Mouse (Mus musculus) spleen, postnatal 0 days (tissue): ENCODE measurements around the gene St13. TPM values are rescaled to one million over a fixed set of nuclear protein-coding genes. Genes with fewer than 3 reads are reported as not detected.

Source experiments
- polyA plus RNA-seq: library from polyadenylated mRNA; unstranded; fragments of >200 nt; fragmentation: Nextera tagmentation; extraction: Ambion mirVana; gene quantifications from 2 replicates; pipeline ENCODE4 v1.2.1, GENCODE M21; 2015

The St13 gene
- 62.5 and 69.0 TPM in 2 replicates for polyA plus RNA-seq

GRCm38 (mm10) chr15:81399638-81400315, at the start of gene St13, which contains the start of gene Xpnpep3:
St13 (minus strand) TSS chr15:81400077.
Xpnpep3 (plus strand) TSS chr15:81400138.

GRCm38 (mm10) chr15:81408199-81408598, 8.3 kb upstream of the St13 start, which contains the start of gene Dnajb7:
Dnajb7 (minus strand) TSS chr15:81408299.

GRCm38 (mm10) chr15:81360345-81361021, 39.4 kb downstream of the St13 start, which contains the start of gene Slc25a17:
Slc25a17 (minus strand) TSS chr15:81360812.

Other genes with a start within 250 kb of the St13 start
- 13.4 and 16.4 TPM in 2 replicates for gene Mrtfa, start 209.3 kb downstream of the St13 start, polyA plus RNA-seq
- gene Mchr1, start 164.6 kb downstream of the St13 start, polyA plus RNA-seq: 0.12 TPM in 1 of 2 replicates, not detected in the other
- gene Slc25a17, start 39.3 kb downstream of the St13 start, polyA plus RNA-seq: 41.4 and 41.9 TPM in 2 replicates
- 5.0 TPM in 2 replicates for gene Xpnpep3, start 61 bp upstream of the St13 start, polyA plus RNA-seq
- 0.96 and 1.7 TPM in 2 replicates for gene Dnajb7, start 8.2 kb upstream of the St13 start, polyA plus RNA-seq
- gene Rbx1, start 66.2 kb upstream of the St13 start, polyA plus RNA-seq: 383 and 402 TPM in 2 replicates
- gene Ep300, start 185.3 kb upstream of the St13 start, polyA plus RNA-seq: 12.4 and 12.6 TPM in 2 replicates